Mouse (Mus musculus): ENCODE measurements around the gene Golga1.

GRCm38 (mm10) chr2:39012768-39013279, 52.5 kb downstream of the Golga1 start:
- no peak for TF ChIP-seq CTCF (IDR thresholded peaks at IDR 0.05; ENCODE audit: insufficient read depth, low read depth, low read length)
- no peak for TF ChIP-seq POLR2A (IDR thresholded peaks at IDR 0.05; ENCODE audit: insufficient read depth, low read depth, low read length)
